Mouse (Mus musculus) lung, embryonic 14.5 days (tissue): ENCODE results near the gene Cpsf6. TPM values are rescaled to one million over a fixed set of nuclear protein-coding genes. Genes with fewer than 3 reads are reported as not detected.

Source experiments
- ATAC-seq: fragments of 200-750 bp; cut with Nextera tagmentation; 2 replicates; pipeline ENCODE4 v1.8.0; 2017; ENCODE audit warnings: mild to moderate bottlenecking, moderate TSS enrichment, moderate library complexity; ENCODE audit not compliant: insufficient read depth
- DNase-seq: peaks from one replicate; pipeline ENCODE4 v3.0.0-alpha.2; 2015
- H3K27ac ChIP-seq: fragments of 300-500 bp; sonication (generic); 2 replicates; pipeline ENCODE4 v1.5.1; 2014; ENCODE audit warnings: low read depth, mild to moderate bottlenecking, moderate library complexity
- H3K27me3 ChIP-seq: fragments of 300-500 bp; sonication (generic); 2 replicates; pipeline ENCODE4 v1.6.1; 2014; ENCODE audit warnings: low read length, control low read depth; ENCODE audit not compliant: insufficient read depth
- H3K36me3 ChIP-seq: fragments of 300-500 bp; sonication (generic); 2 replicates; pipeline ENCODE4 v1.6.1; 2014; ENCODE audit warnings: control low read depth; ENCODE audit not compliant: insufficient read depth
- H3K4me1 ChIP-seq: fragments of 300-500 bp; sonication (generic); 2 replicates; pipeline ENCODE4 v1.6.1; 2014; ENCODE audit warnings: antibody characterized with exemption, control low read depth; ENCODE audit not compliant: insufficient read depth
- H3K4me2 ChIP-seq: fragments of 300-500 bp; sonication (generic); 2 replicates; pipeline ENCODE4 v1.6.1; 2014; ENCODE audit warnings: mild to moderate bottlenecking
- H3K4me3 ChIP-seq: fragments of 300-500 bp; sonication (generic); 2 replicates; pipeline ENCODE4 v1.5.1; 2014; ENCODE audit warnings: low read depth, low read length
- H3K9ac ChIP-seq: fragments of 300-500 bp; sonication (generic); 2 replicates; pipeline ENCODE4 v1.6.1; 2014
- H3K9me3 ChIP-seq: fragments of 300-500 bp; sonication (generic); 2 replicates; pipeline ENCODE4 v1.6.1; 2016; ENCODE audit warnings: low read depth, low read length, control low read depth
- CTCF ChIP-seq: IDR thresholded peaks from 2 replicates; pipeline ENCODE4 v1.5.1; 2016; ENCODE audit warnings: antibody characterized with exemption, low read depth
- WGBS: fragments of 180-500 bp; shearing (Covaris S2); extraction: QIAGEN DNeasy Blood & Tissue Kit; methylation state at CpG from one replicate; pipeline ENCODE4 v1.1.7; 2014; 5-methylcytosine and 5-hydroxymethylcytosine counted together
- polyA plus RNA-seq: library from polyadenylated mRNA; unstranded; fragments of >200 nt; fragmentation: Nextera tagmentation; extraction: Ambion mirVana; gene quantifications from 2 replicates; pipeline ENCODE4 v1.2.1, GENCODE M21; 2014

The Cpsf6 gene
- polyA plus RNA-seq, 1 experiment from 2014 or later = 201 TPM

GRCm38 (mm10) chr10:117386261-117386660, 6.4 kb upstream of the Cpsf6 start:
- Histone ChIP-seq H3K9me3 (no peaks in the 10 kb centered on the region), H3K9ac (no peak overlapping the region), H3K27me3 (no peaks in the 10 kb centered on the region), H3K4me2 (no peak overlapping the region), H3K4me1 (no peaks in the 10 kb centered on the region), H3K4me3 (no peak overlapping the region), H3K36me3 (no peaks in the 10 kb centered on the region), H3K27ac (no peak overlapping the region)
- WGBS = 76% methylated on average over 1 of the region's 1 CpGs
- no peak for TF ChIP-seq CTCF
- DNase-seq (no peak), ATAC-seq (no peak)

- Histone ChIP-seq H3K9me3 (no peaks in the 10 kb centered on the region), H3K27ac (no peak overlapping the region), H3K27me3 (no peaks in the 10 kb centered on the region), H3K4me1 (no peaks in the 10 kb centered on the region), H3K4me2 (no peak overlapping the region), H3K9ac (no peak overlapping the region), H3K4me3 (no peak overlapping the region), H3K36me3 (no peaks in the 10 kb centered on the region)
- ATAC-seq = no peak
- 77% methylated on average over 4 of the region's 4 CpGs for WGBS
- DNase-seq = no peak
- TF ChIP-seq CTCF = no peak
Measured at GRCm38 (mm10) chr10:117385431-117385830, 5.6 kb upstream of the Cpsf6 start.

GRCm38 (mm10) chr10:117385086-117385430, 5.2 kb upstream of the Cpsf6 start:
- Histone ChIP-seq H3K9me3 (no peaks in the 10 kb centered on the region), H3K4me3 (no peak overlapping the region), H3K4me1 (no peaks in the 10 kb centered on the region), H3K27ac (no peak overlapping the region), H3K4me2 (no peak overlapping the region), H3K36me3 (no peaks in the 10 kb centered on the region), H3K27me3 (no peaks in the 10 kb centered on the region), H3K9ac (no peak overlapping the region)
- TF ChIP-seq CTCF = no peak
- no peak for ATAC-seq
- WGBS = 78% methylated on average over 2 of the region's 2 CpGs
- no peak for DNase-seq

- H3K27ac ChIP-seq = no peak overlapping the region
- ATAC-seq (no peak), DNase-seq (no peak)
- no peaks in the 10 kb centered on the region for H3K4me1 ChIP-seq
- no peak overlapping the region for H3K4me3 ChIP-seq
- H3K36me3 ChIP-seq = no peaks in the 10 kb centered on the region
- TF ChIP-seq CTCF = no peak
- WGBS = 86% methylated on average over 4 of the region's 4 CpGs
- H3K9ac ChIP-seq = no peak overlapping the region
- H3K4me2 ChIP-seq = no peak overlapping the region
- no peaks in the 10 kb centered on the region for H3K9me3 ChIP-seq
- H3K27me3 ChIP-seq = no peaks in the 10 kb centered on the region
Measured at GRCm38 (mm10) chr10:117384386-117385085, 4.7 kb upstream of the Cpsf6 start.

GRCm38 (mm10) chr10:117383941-117384340, 4.1 kb upstream of the Cpsf6 start:
- no peaks in the 10 kb centered on the region for H3K27me3 ChIP-seq
- no peak overlapping the region for H3K9ac ChIP-seq
- no peak overlapping the region for H3K4me3 ChIP-seq
- no peak overlapping the region for H3K4me2 ChIP-seq
- no peaks in the 10 kb centered on the region for H3K4me1 ChIP-seq
- WGBS = 76% methylated on average over 6 of the region's 6 CpGs
- no peak for TF ChIP-seq CTCF
- no peaks in the 10 kb centered on the region for H3K9me3 ChIP-seq
- no peak for ATAC-seq
- H3K27ac ChIP-seq = no peak overlapping the region
- no peak for DNase-seq
- no peaks in the 10 kb centered on the region for H3K36me3 ChIP-seq

GRCm38 (mm10) chr10:117382996-117383550, 3.3 kb upstream of the Cpsf6 start:
- H3K4me2 ChIP-seq = no peak overlapping the region
- H3K9me3 ChIP-seq = no peaks in the 10 kb centered on the region
- ATAC-seq (no peak), DNase-seq (no peak)
- no peaks in the 10 kb centered on the region for H3K36me3 ChIP-seq
- no peaks in the 10 kb centered on the region for H3K27me3 ChIP-seq
- WGBS = 72% methylated on average over 8 of the region's 8 CpGs
- no peak for TF ChIP-seq CTCF
- H3K27ac ChIP-seq = no peak overlapping the region
- no peak overlapping the region for H3K9ac ChIP-seq
- H3K4me1 ChIP-seq = no peaks in the 10 kb centered on the region
- H3K4me3 ChIP-seq = no peak overlapping the region

GRCm38 (mm10) chr10:117382146-117382545, 2.3 kb upstream of the Cpsf6 start:
- no peak for ATAC-seq
- Histone ChIP-seq H3K27ac (no peak overlapping the region), H3K4me1 (no peaks in the 10 kb centered on the region), H3K9me3 (no peaks in the 10 kb centered on the region), H3K4me3 (no peak overlapping the region), H3K27me3 (no peaks in the 10 kb centered on the region), H3K4me2 (no peak overlapping the region), H3K36me3 (no peaks in the 10 kb centered on the region), H3K9ac (no peak overlapping the region)
- no peak for DNase-seq
- TF ChIP-seq CTCF = no peak
- WGBS = 74% methylated on average over 2 of the region's 2 CpGs
